Mouse (Mus musculus) neural tube, embryonic 15.5 days (tissue): ENCODE measurements around the gene Vgll4. TPM values are rescaled to one million over a fixed set of nuclear protein-coding genes. Genes with fewer than 3 reads are reported as not detected.
A peak's percentile ranks its signal among the peaks of the same experiment; 100 is the strongest.

Experiments
- ATAC-seq: fragments of 200-750 bp; cut with Nextera tagmentation; 2 replicates; pipeline ENCODE4 v1.8.0; 2017; ENCODE audit warnings: mild to moderate bottlenecking, moderate TSS enrichment, moderate library complexity; ENCODE audit not compliant: low FRiP score
- H3K27ac ChIP-seq: fragments of 300-500 bp; sonication (generic); replicated peaks from 2 replicates; pipeline ENCODE4 v1.5.1; 2015; ENCODE audit warnings: mild to moderate bottlenecking, inconsistent platforms
- H3K27me3 ChIP-seq: fragments of 300-500 bp; sonication (generic); replicated peaks from 2 replicates; pipeline ENCODE4 v1.6.1; 2015; ENCODE audit warnings: inconsistent platforms
- H3K36me3 ChIP-seq: fragments of 300-500 bp; sonication (generic); 2 replicates; pipeline ENCODE4 v1.6.1; 2015; ENCODE audit warnings: inconsistent platforms
- H3K4me1 ChIP-seq: fragments of 300-500 bp; sonication (generic); 2 replicates; pipeline ENCODE4 v1.6.1; 2015; ENCODE audit warnings: inconsistent platforms
- H3K4me2 ChIP-seq: fragments of 300-500 bp; sonication (generic); 2 replicates; pipeline ENCODE4 v1.6.1; 2015; ENCODE audit warnings: inconsistent platforms, mild to moderate bottlenecking, moderate library complexity
- H3K4me3 ChIP-seq: fragments of 300-500 bp; sonication (generic); replicated peaks from 2 replicates; pipeline ENCODE4 v1.5.1; 2015; ENCODE audit warnings: mild to moderate bottlenecking, inconsistent platforms
- H3K9ac ChIP-seq: fragments of 300-500 bp; sonication (generic); replicated peaks from 2 replicates; pipeline ENCODE4 v1.6.1; 2015; ENCODE audit warnings: mild to moderate bottlenecking, inconsistent platforms
- H3K9me3 ChIP-seq: fragments of 300-500 bp; sonication (generic); replicated peaks from 2 replicates; pipeline ENCODE4 v1.6.1; 2016; ENCODE audit warnings: inconsistent platforms
- WGBS: fragments of 180-500 bp; shearing (Covaris S2); methylation state at CpG from one replicate; pipeline ENCODE4 v1.1.7; 2015; ENCODE audit warnings: mixed read lengths; 5-methylcytosine and 5-hydroxymethylcytosine counted together
- polyA plus RNA-seq: library from polyadenylated mRNA; unstranded; fragments of >200 nt; fragmentation: Nextera tagmentation; extraction: Ambion mirVana; gene quantifications from 2 replicates; pipeline ENCODE4 v1.2.1, GENCODE M21; 2015

Gene Vgll4
- polyA plus RNA-seq, 1 experiment from 2014 or later, result 51.4 TPM

DNA sequence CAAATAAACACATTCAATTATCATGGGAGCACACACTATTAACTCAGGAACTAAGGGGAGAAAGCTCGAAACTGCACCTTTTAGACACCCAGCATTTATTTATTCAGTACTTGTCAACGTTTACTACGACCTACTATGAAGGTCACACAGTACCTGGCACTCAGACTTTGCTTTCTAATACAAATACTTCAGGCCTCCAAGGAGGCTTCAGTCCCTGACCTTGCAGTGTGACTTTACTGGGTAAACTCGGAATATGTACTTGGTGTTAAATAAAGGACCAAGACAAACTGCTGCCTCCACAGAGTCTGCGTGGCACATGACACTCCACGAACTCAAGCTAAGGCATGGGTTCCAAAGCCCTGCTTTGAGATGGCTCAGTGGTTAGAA is 10.8 kb downstream of the Vgll4 start:
- Histone ChIP-seq H3K9ac (no peak overlapping the region), H3K36me3 (no peaks in the 10 kb centered on the region), H3K4me1 (peaks cover 19% of the 10 kb centered on the region), H3K27ac (no peak overlapping the region), H3K4me3 (no peak overlapping the region), H3K9me3 (no peaks in the 10 kb centered on the region), H3K27me3 (0 out of 2 replicates have a peak, but pooled peaks cover 6% of the 10 kb centered on the region), H3K4me2 (no peak overlapping the region)
- 77% methylated on average over 6 of the region's 6 CpGs for WGBS
- ATAC-seq, result no peak

DNA sequence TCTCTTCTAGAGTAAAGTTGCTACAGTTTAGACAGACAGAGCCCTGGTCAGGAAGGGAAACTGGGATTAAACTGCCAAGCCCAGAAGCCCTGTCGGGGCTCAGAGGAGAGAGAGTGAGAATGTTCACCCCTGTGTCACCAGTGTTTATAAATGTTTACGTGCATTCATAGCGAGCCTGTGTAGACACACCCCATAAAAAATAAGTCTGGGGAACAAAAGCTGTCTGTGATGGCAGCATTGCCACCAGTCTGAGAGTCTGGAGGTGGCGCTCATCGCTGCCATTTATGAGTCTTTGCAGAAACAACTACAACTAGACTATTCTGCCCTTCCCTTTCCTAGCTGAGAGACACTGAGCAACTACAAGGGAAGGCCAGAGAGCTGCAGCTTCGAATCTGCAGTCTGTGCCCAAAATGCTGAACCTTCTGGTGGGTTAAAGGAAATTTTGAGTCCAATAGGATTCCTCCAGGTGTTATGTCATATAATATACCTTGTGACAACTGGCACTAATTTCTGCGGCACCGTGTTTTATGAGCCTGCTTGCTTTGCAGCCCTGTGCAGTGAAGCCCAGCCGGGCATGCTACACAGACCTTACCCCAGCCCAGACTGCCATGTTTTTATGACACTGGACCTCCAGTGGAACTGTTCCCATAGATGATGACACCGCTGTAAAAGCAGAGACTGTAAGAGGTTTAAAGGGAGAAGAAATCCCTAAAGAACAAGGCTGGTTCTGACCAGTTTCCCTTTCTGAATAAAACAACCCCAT is 11.4 kb downstream of the Vgll4 start:
- Histone ChIP-seq H3K27me3 (0 out of 2 replicates have a peak, but pooled peaks cover 6% of the 10 kb centered on the region), H3K36me3 (no peaks in the 10 kb centered on the region), H3K27ac (peak overlapping the region; percentile 54; the same call in 1 of the 2 replicates), H3K9ac (no peak overlapping the region), H3K4me2 (no peak overlapping the region), H3K9me3 (no peaks in the 10 kb centered on the region), H3K4me3 (no peak overlapping the region), H3K4me1 (peaks cover 19% of the 10 kb centered on the region; the same call in 1 of the 2 replicates)
- WGBS, result 53% methylated on average over 10 of the region's 10 CpGs
- no peak; the same call in 1 of the 2 replicates for ATAC-seq

DNA sequence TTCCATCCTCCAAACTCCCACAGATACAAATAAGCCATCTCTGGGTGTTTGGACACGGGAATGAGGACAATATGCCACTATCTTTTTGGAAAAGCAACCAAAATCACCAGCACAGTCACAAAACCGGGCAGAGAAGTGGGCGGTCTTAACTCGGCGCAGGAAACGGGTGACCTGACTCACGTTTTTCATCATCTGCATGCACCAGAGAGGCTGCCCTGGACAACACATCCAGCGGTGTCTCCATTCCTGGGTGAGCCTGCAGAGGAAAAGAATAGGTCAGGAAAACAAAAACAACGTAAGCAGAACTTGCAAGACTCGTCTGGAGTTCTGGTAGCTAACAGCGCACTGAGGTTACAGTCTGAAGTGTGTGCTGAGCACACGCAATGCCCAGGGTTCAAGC is 12.0 kb downstream of the Vgll4 start:
- Histone ChIP-seq H3K4me1 (peaks cover 24% of the 10 kb centered on the region), H3K27me3 (0 out of 2 replicates have a peak, but pooled peaks cover 6% of the 10 kb centered on the region), H3K9ac (no peak overlapping the region), H3K4me2 (no peak overlapping the region), H3K36me3 (no peaks in the 10 kb centered on the region), H3K9me3 (no peaks in the 10 kb centered on the region), H3K27ac (peak overlapping the region; percentile 54; the same call in 1 of the 2 replicates), H3K4me3 (no peak overlapping the region)
- 79% methylated on average over 12 of the region's 12 CpGs for WGBS
- ATAC-seq, result no peak

DNA sequence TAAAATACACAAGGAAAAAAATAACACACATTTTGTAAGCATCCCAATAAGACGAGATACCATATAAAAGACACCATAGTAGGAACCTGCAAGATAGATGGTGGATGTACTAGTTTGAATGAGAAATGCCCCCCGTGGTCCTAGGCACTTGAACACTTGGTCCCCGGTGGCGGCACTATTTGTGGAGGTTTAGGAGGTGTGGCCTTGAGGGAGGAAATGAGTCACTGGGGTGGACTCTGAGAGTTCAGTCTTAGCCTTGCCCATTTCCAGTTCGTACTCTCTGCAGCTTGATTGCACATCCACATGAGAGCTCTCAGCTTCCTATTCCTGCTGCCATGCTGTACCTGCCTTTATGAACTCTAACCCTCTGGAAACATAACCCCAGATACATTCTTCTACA is 15.3 kb downstream of the Vgll4 start:
- H3K9me3 ChIP-seq, result no peaks in the 10 kb centered on the region
- H3K4me3 ChIP-seq, result no peak overlapping the region
- H3K27ac ChIP-seq, result no peak overlapping the region
- no peak overlapping the region for H3K4me2 ChIP-seq
- no peaks in the 10 kb centered on the region for H3K36me3 ChIP-seq
- peaks cover 34% of the 10 kb centered on the region for H3K4me1 ChIP-seq
- WGBS, result 85% methylated on average over 5 of the region's 5 CpGs
- H3K27me3 ChIP-seq, result 0 out of 2 replicates have a peak, but pooled peaks cover 6% of the 10 kb centered on the region
- no peak overlapping the region for H3K9ac ChIP-seq
- ATAC-seq, result no peak

DNA sequence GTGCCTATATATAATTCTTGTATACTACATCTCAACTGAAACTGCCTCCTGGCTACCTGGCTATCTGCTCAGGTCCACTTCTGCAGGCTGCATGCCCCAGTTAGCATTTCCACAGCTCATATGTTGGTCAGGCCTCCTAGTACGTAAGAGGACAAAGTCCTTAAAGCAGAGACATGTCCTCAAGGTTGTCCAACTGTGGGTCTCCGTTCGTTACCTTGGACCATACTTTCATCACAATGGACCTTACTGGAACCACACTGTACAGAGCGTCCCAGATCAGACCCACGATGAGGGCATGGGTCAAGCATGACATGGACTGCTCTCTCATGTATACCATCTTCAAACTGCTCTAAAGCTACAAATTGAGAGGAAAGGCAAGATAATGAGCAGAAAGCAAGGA is 16.2 kb downstream of the Vgll4 start:
- no peak overlapping the region for H3K9ac ChIP-seq
- 91% methylated on average over 5 of the region's 5 CpGs for WGBS
- no peak overlapping the region; the same call in 1 of the 2 replicates for H3K27ac ChIP-seq
- H3K27me3 ChIP-seq, result 0 out of 2 replicates have a peak, but pooled peaks cover 6% of the 10 kb centered on the region
- no peak overlapping the region for H3K4me3 ChIP-seq
- H3K9me3 ChIP-seq, result no peaks in the 10 kb centered on the region
- no peak for ATAC-seq
- H3K4me1 ChIP-seq, result peaks cover 27% of the 10 kb centered on the region
- H3K4me2 ChIP-seq, result no peak overlapping the region
- H3K36me3 ChIP-seq, result no peaks in the 10 kb centered on the region

DNA sequence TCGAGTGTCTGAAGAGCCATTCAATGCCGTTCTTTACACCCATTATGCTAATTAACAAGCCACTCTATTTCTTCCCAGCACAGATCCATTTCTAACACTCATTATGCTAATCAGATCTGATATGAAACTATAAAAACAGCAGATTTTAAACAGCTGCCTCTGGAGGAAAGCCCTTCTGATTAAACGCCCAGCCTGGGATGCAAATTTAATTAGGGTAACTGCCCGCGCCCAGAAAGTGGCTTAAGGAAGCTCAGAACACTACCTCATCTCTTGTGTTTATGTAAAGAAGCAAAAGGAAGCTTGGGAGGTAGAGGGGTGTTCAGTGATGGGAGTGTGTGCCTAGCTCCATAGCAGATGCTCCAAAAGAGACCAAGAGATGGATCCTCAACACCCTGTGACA is 17.4 kb downstream of the Vgll4 start:
- H3K27ac ChIP-seq, result peak overlapping the region; percentile 42; the same call in 1 of the 2 replicates
- H3K9me3 ChIP-seq, result no peaks in the 10 kb centered on the region
- peak; percentile 61; the same call in 1 of the 2 replicates for ATAC-seq
- H3K9ac ChIP-seq, result no peak overlapping the region
- peaks cover 19% of the 10 kb centered on the region for H3K4me1 ChIP-seq
- 0 out of 2 replicates have a peak, but pooled peaks cover 5% of the 10 kb centered on the region for H3K27me3 ChIP-seq
- 24% methylated on average over 5 of the region's 5 CpGs for WGBS
- no peak overlapping the region for H3K4me2 ChIP-seq
- no peak overlapping the region for H3K4me3 ChIP-seq
- H3K36me3 ChIP-seq, result no peaks in the 10 kb centered on the region

DNA sequence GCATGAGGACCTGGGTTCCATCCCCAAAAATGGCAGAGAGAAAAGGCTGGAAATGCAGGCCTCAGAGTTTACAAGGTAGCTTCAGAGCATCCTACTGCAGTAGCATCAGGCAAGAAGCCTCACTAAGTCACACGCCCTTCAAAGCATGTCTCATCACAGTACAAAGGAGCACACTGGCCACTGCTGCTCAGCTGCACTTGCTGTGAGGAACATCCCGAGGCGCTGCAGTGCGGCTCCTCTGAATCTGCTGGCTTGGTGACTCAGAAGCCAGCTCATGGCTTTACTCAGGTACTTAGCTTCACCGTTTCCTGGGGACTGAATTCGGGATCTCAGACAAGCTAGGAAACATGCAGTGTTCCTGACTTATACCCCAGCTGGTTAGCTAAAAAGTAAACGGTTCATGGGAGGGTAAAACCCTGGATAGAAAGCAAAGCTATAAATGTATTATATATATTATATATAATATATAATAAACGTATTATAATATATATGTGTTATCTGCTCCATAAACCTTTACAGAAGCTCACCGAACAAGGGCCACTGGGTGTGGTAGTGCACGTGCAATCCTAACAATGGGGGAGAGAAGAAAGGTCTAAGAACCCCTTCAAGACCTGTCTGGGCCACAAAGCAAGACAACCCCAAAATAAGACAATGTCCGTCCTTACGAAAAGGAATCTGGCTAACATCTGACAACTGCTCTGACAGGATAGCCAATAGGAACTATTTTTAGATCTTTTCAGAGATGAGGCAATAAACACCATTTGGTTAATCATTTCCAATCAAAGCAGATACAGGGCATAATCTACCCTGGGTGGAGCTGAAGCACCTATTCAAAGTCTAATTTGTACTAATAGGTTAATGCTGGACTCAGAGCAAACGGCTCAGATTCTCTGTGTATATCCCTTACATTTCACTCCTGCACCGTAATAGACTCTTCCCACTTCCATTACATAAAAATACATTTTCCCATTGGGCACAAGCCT is 25.0 kb downstream of the Vgll4 start:
- Histone ChIP-seq H3K9me3 (no peaks in the 10 kb centered on the region), H3K4me2 (no peak overlapping the region), H3K27ac (no peak overlapping the region), H3K27me3 (0 out of 2 replicates have a peak, but pooled peaks cover 2% of the 10 kb centered on the region), H3K4me3 (no peak overlapping the region), H3K4me1 (no peaks in the 10 kb centered on the region), H3K9ac (no peak overlapping the region), H3K36me3 (no peaks in the 10 kb centered on the region)
- no peak for ATAC-seq
- WGBS, result 85% methylated on average over 14 of the region's 14 CpGs

DNA sequence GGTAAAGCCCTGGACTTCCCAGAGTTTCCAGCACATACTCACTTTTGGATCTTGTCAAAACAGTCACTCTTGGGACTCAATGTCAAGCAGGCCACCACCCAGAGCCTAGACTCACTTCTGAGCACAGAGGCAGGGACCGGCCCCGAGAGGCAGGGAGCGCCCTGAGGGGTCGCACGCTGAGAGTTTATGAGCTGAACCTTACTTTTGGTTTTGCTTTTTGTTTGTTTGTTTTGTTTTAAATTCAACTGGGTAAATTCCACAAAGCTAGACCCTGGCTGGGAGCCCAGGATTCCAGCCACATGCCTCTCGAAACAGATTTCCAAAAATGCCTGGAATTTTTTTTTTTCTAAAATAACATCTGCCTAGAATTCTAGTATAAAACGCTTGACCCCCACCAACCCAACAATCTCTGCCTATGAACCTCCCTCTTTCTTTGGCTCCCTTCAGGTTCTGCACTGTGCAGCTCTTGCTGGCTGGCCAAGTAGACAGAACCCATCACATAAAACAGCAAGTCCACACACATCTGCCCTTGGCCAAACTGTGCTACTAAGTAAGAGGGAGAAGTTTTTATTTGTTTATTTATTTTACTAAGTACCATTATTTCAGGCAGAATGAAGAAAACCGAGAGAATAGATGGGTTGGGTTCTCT is 28.5 kb downstream of the Vgll4 start:
- H3K4me1 ChIP-seq, result no peaks in the 10 kb centered on the region
- H3K27me3 ChIP-seq, result 0 out of 2 replicates have a peak, but pooled peaks cover under 1% of the 10 kb centered on the region
- no peak for ATAC-seq
- H3K9ac ChIP-seq, result no peak overlapping the region
- H3K27ac ChIP-seq, result no peak overlapping the region
- no peak overlapping the region for H3K4me3 ChIP-seq
- no peak overlapping the region for H3K4me2 ChIP-seq
- no peaks in the 10 kb centered on the region for H3K36me3 ChIP-seq
- WGBS, result 81% methylated on average over 8 of the region's 8 CpGs
- no peaks in the 10 kb centered on the region for H3K9me3 ChIP-seq

DNA sequence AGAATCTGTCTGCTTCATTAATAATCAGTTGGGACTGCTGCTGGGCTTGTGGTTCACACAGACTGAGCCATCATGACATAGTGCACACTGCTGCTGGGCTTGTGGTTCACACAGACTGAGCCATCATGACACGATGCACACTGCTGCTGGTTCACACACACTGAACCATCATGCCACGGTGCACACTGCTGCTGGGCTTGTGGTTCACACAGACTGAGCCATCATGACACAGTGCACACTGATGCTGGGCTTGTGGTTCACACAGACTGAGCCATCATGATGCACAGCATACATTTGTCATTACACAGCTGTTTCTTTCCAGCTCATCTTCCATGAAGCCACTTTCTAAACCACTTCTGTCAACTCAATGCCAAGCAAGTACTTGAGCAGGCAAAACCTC is 30.1 kb downstream of the Vgll4 start:
- WGBS, result 82% methylated on average over 2 of the region's 2 CpGs
- no peak for ATAC-seq
- Histone ChIP-seq H3K4me1 (no peaks in the 10 kb centered on the region), H3K9ac (no peak overlapping the region), H3K36me3 (no peaks in the 10 kb centered on the region), H3K9me3 (no peaks in the 10 kb centered on the region), H3K27me3 (no peaks in the 10 kb centered on the region), H3K27ac (no peak overlapping the region), H3K4me3 (no peak overlapping the region), H3K4me2 (no peak overlapping the region)

DNA sequence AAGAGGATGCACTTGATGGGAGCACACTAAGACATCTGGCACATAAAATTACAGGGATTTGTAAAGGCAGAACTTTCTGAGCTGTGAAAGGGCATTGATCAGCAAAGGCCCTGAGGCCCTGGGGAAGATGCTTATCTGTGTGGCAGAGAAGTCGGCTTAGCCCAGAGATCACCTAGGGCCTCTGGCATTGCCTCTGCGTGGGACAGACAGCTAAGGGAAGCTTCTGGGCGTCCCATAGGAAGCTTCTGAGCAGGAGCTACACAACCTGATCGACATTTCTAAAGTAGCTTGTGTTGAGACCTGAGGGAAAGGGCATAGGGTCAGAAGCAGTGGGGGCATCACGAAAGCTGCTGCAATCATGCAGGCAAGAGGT is 32.9 kb downstream of the Vgll4 start:
- Histone ChIP-seq H3K27me3 (no peaks in the 10 kb centered on the region), H3K9ac (no peak overlapping the region), H3K4me2 (no peak overlapping the region), H3K4me3 (no peak overlapping the region), H3K4me1 (0 out of 2 replicates have a peak, but pooled peaks cover under 1% of the 10 kb centered on the region), H3K9me3 (no peaks in the 10 kb centered on the region), H3K27ac (no peak overlapping the region), H3K36me3 (no peaks in the 10 kb centered on the region)
- 78% methylated on average over 5 of the region's 5 CpGs for WGBS
- no peak for ATAC-seq

DNA sequence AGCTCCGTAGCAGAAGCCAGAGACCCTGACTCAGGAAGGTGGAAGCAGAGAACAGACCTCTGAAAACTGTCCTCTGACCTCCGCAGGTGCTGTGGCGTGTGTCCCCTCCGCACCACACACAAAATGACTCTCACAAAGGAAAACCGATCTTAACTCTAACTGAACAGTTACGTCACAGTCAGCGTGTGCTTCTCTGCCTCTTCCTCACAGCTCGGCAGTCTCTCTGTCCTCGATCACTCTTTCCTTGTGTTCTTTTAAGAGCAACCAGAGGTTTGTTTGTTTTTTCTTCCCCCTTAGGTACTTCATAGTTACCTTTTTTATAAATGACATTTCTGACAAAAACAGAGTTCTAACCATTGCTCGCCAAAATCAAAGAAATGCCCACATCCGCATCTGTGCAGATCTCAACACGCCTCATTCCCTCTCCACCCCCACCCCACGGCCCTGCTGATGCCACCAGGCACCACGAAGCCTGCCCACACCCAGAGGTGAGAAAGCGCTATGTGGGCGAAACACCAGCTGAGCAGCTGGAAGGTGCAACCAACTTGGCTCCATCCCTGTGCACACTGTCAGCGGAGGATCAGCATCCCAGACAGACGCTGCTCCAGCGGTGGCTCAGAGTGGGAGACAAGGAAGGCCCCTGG is 33.4 kb downstream of the Vgll4 start:
- peaks cover 5% of the 10 kb centered on the region; the same call in 1 of the 2 replicates for H3K4me1 ChIP-seq
- no peak for ATAC-seq
- H3K27ac ChIP-seq, result no peak overlapping the region
- H3K27me3 ChIP-seq, result no peaks in the 10 kb centered on the region
- no peak overlapping the region for H3K9ac ChIP-seq
- H3K36me3 ChIP-seq, result no peaks in the 10 kb centered on the region
- H3K4me2 ChIP-seq, result no peak overlapping the region
- WGBS, result 80% methylated on average over 19 of the region's 19 CpGs
- no peaks in the 10 kb centered on the region for H3K9me3 ChIP-seq
- H3K4me3 ChIP-seq, result no peak overlapping the region
